Mouse (Mus musculus): ENCODE data around the gene Olfr1221. TPM values are rescaled to one million over a fixed set of nuclear protein-coding genes. Genes with fewer than 3 reads are reported as not detected.
"Not testable (repeated sequence)": the region's sequence is repeated elsewhere in the genome, so short reads cannot be mapped to it uniquely, and the experiment has no call there.

Gene Olfr1221
- not detected in 2 replicates for polyA plus RNA-seq (2015; fragmentation: Nextera tagmentation; extraction: Ambion mirVana)

- H3K9me3 ChIP-seq: no peaks in the 10 kb centered on the region
- no peak within 1 kb of the TSS for H3K4me3 ChIP-seq
- ATAC-seq (ENCODE audit: borderline replicate concordance, extremely low read depth, low FRiP score, low TSS enrichment): no peak
- no peak within 1 kb of the TSS for H3K27ac ChIP-seq
- no peaks in the 10 kb centered on the region for H3K27me3 ChIP-seq
- no peak within 1 kb of the TSS for H3K4me2 ChIP-seq
- H3K9ac ChIP-seq: no peak within 1 kb of the TSS
- no peaks in the 10 kb centered on the region for H3K4me1 ChIP-seq
- H3K36me3 ChIP-seq: no peaks in the 10 kb centered on the region
- WGBS: 79% methylated on average over 2 of the region's 2 CpGs
Measured at GRCm38 (mm10) chr2:89117183-89117582, at the start of gene Olfr1221. Gene Olfr1221, minus strand, starts transcription at chr2:89117283.

- WGBS: 84% methylated on average over 4 of the region's 4 CpGs
- ATAC-seq (ENCODE audit: borderline replicate concordance, extremely low read depth, low FRiP score, low TSS enrichment); H3K36me3 ChIP-seq: not testable (repeated sequence)
Measured at GRCm38 (mm10) chr2:89164711-89165110, 47.6 kb upstream of the Olfr1221 start.

DNA sequence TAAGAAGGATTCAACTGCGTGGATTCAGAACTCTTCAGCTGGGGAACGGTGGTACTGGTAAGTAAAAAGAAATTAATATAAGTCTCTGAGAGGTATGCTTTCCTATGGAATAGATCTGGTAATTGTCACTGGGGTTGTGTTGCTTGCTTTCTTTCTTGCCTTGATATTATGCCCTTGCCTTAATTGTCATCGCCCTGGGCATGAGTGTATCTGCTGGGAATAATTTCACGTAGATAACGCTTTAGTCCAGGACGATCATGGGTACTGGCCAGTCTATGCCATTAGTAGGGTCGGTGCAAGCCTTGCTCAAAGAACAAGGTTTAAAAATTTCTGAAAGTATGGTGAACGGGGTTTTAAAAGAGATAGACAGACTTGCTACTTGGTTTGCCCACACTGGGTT is 46.9 kb upstream of the Olfr1221 start, which contains the start of gene Olfr1224-ps1:
Gene Olfr1224-ps1 (minus strand): TSS at position 101 of the 400 bp plus-strand sequence.
- WGBS: 90% methylated on average over 8 of the region's 8 CpGs
- H3K4me3 ChIP-seq; H3K4me2 ChIP-seq; ATAC-seq (ENCODE audit: borderline replicate concordance, extremely low read depth, low FRiP score, low TSS enrichment); H3K27ac ChIP-seq; H3K9me3 ChIP-seq; H3K36me3 ChIP-seq; H3K27me3 ChIP-seq; H3K9ac ChIP-seq; H3K4me1 ChIP-seq: not testable (repeated sequence)

More at GRCm38 (mm10) chr2:89164711-89165110, 47.6 kb upstream of the Olfr1221 start:
- H3K27me3 ChIP-seq, H3K4me3 ChIP-seq, H3K27ac ChIP-seq, H3K4me2 ChIP-seq, H3K9me3 ChIP-seq, H3K4me1 ChIP-seq, H3K9ac ChIP-seq: not testable (repeated sequence)

DNA sequence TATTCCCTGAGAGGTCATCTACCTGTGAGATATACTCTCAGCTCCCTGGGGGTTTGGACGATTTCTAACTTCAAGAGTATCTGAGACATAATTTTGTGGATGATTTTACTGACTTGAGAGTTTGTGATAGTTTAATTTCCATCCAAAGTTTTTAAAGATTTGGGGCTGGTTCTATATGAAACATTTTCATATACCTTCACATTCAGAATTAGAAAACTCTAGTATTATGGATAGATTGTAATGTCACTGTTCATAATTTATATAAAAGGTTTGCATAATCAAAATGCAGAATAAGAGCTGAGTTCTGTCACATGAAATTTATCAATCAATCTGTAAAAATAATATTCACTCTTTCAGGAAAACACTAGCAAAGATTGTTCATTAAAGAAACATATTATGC is 34.4 kb upstream of the Olfr1221 start, which contains the start of gene Olfr1223:
Gene Olfr1223 (minus strand): TSS at position 101 of the 400 bp plus-strand sequence.
- Histone ChIP-seq H3K4me1 (no peaks in the 10 kb centered on the region), H3K9me3 (no peaks in the 10 kb centered on the region), H3K9ac (no peak within 1 kb of the TSS), H3K36me3 (no peaks in the 10 kb centered on the region), H3K4me2 (no peak within 1 kb of the TSS), H3K27ac (no peak within 1 kb of the TSS), H3K27me3 (no peaks in the 10 kb centered on the region), H3K4me3 (no peak within 1 kb of the TSS)
- ATAC-seq (ENCODE audit: borderline replicate concordance, extremely low read depth, low FRiP score, low TSS enrichment): no peak
- 61% methylated on average over 1 of the region's 1 CpGs for WGBS

GRCm38 (mm10) chr2:89132954-89133353 is 15.9 kb upstream of the Olfr1221 start, which contains the start of gene Olfr1222:
Gene Olfr1222, minus strand, starts transcription at chr2:89133054.
- H3K4me3 ChIP-seq: no peak within 1 kb of the TSS
- H3K9ac ChIP-seq: no peak within 1 kb of the TSS
- no peaks in the 10 kb centered on the region for H3K4me1 ChIP-seq
- no peaks in the 10 kb centered on the region for H3K36me3 ChIP-seq
- H3K27ac ChIP-seq: no peak within 1 kb of the TSS
- 35% methylated on average over 3 of the region's 3 CpGs for WGBS
- no peaks in the 10 kb centered on the region for H3K9me3 ChIP-seq
- H3K27me3 ChIP-seq: no peaks in the 10 kb centered on the region
- no peak for ATAC-seq (ENCODE audit: borderline replicate concordance, extremely low read depth, low FRiP score, low TSS enrichment)
- no peak within 1 kb of the TSS for H3K4me2 ChIP-seq

GRCm38 (mm10) chr2:89106735-89107134 is 10.3 kb downstream of the Olfr1221 start, which contains the start of gene Olfr1220:
Gene Olfr1220, minus strand, starts transcription at chr2:89106835.
- no peaks in the 10 kb centered on the region for H3K4me1 ChIP-seq
- H3K4me3 ChIP-seq: no peak within 1 kb of the TSS
- H3K27me3 ChIP-seq: no peaks in the 10 kb centered on the region
- H3K4me2 ChIP-seq: no peak within 1 kb of the TSS
- no peaks in the 10 kb centered on the region for H3K36me3 ChIP-seq
- WGBS: 63% methylated on average over 3 of the region's 3 CpGs
- no peak within 1 kb of the TSS for H3K9ac ChIP-seq
- no peaks in the 10 kb centered on the region for H3K9me3 ChIP-seq
- no peak for ATAC-seq (ENCODE audit: borderline replicate concordance, extremely low read depth, low FRiP score, low TSS enrichment)
- H3K27ac ChIP-seq: no peak within 1 kb of the TSS

DNA sequence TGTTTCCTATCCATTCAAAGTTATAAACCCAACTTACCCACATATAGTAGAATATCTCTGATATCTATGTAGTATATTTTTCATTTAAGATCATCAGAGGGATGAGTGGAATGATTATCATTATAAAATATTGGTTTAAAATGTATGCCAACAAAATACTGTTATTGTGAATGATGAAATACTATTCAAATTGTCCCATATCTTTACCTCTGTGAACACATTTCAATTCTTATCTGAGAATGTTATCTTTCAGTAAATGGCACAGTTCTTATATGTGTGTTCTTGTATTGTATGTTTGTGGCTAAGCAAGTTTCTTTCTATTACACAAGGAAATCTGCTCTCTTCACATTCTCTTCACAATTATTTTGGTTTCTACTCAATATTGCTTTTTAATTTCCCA is 11.4 kb downstream of the Olfr1221 start:
- Histone ChIP-seq H3K36me3 (no peaks in the 10 kb centered on the region), H3K4me1 (no peaks in the 10 kb centered on the region)
- no peak for ATAC-seq (ENCODE audit: borderline replicate concordance, extremely low read depth, low FRiP score, low TSS enrichment)

DNA sequence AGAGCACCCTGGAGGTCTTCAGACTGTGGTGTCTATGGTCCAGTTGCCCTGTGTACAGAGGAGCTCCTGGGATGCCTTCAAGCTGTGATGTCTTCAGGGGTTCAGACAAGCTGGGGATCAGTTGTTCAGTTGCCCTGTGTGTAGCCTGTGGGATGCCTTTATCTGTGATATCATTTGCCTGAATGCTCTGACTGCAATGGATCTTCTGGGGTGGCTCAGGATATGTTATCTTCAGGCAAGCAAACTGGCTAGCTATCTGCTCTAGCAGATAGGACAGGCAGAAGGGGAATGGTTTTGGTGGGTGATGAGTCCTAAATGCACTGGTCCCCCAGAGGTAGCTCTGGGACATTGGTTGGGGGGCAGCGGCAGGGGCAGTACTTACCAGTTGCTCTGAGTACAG is 23.2 kb downstream of the Olfr1221 start:
- 84% methylated on average over 1 of the region's 1 CpGs for WGBS
- no peaks in the 10 kb centered on the region for H3K4me1 ChIP-seq
- H3K27ac ChIP-seq: no peak overlapping the region
- no peak overlapping the region for H3K4me3 ChIP-seq
- ATAC-seq (ENCODE audit: borderline replicate concordance, extremely low read depth, low FRiP score, low TSS enrichment): no peak
- H3K9ac ChIP-seq: no peak overlapping the region
- H3K4me2 ChIP-seq: no peak overlapping the region
- H3K36me3 ChIP-seq: no peaks in the 10 kb centered on the region
- H3K9me3 ChIP-seq: no peaks in the 10 kb centered on the region
- H3K27me3 ChIP-seq: no peaks in the 10 kb centered on the region

More for the DNA sequence above, 11.4 kb downstream of the Olfr1221 start:
- Histone ChIP-seq H3K9me3 (no peaks in the 10 kb centered on the region), H3K4me3 (no peak overlapping the region), H3K27ac (no peak overlapping the region), H3K4me2 (no peak overlapping the region), H3K27me3 (no peaks in the 10 kb centered on the region), H3K9ac (no peak overlapping the region)

DNA sequence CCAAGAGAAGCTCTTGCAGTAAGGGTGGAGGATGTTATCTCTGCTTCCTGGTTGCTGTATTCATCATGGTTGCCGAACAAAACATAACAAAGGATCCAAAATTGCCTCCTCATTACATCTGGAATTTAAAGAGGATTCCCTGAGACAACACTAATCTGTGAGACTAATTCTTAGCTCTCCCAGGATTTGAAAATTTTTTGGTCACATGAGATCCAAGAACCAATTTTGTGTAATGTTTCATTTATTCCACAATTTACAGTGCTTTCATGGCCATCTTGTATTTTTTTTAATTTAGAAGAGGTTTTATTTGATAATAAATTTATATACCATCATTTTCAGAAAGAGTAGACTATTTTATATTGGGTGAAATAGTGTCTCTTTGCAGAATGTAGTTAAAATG is 33.7 kb downstream of the Olfr1221 start, which contains the start of gene Olfr1219:
Gene Olfr1219 (minus strand): TSS at position 101 of the 400 bp plus-strand sequence.
- Histone ChIP-seq H3K9ac (no peak within 1 kb of the TSS), H3K27me3 (no peaks in the 10 kb centered on the region), H3K4me3 (no peak within 1 kb of the TSS), H3K36me3 (no peaks in the 10 kb centered on the region), H3K4me1 (no peaks in the 10 kb centered on the region), H3K9me3 (no peaks in the 10 kb centered on the region), H3K4me2 (no peak within 1 kb of the TSS), H3K27ac (no peak within 1 kb of the TSS)
- WGBS: 54% methylated on average over 1 of the region's 1 CpGs
- ATAC-seq (ENCODE audit: borderline replicate concordance, extremely low read depth, low FRiP score, low TSS enrichment): no peak

GRCm38 (mm10) chr2:89081487-89081886 is 35.6 kb downstream of the Olfr1221 start:
- H3K9ac ChIP-seq: no peak overlapping the region
- H3K27me3 ChIP-seq: no peaks in the 10 kb centered on the region
- no peak overlapping the region for H3K4me3 ChIP-seq
- no peaks in the 10 kb centered on the region for H3K36me3 ChIP-seq
- H3K27ac ChIP-seq: no peak overlapping the region
- H3K4me2 ChIP-seq: no peak overlapping the region
- ATAC-seq (ENCODE audit: borderline replicate concordance, extremely low read depth, low FRiP score, low TSS enrichment): no peak
- H3K4me1 ChIP-seq: no peaks in the 10 kb centered on the region
- H3K9me3 ChIP-seq: no peaks in the 10 kb centered on the region

DNA sequence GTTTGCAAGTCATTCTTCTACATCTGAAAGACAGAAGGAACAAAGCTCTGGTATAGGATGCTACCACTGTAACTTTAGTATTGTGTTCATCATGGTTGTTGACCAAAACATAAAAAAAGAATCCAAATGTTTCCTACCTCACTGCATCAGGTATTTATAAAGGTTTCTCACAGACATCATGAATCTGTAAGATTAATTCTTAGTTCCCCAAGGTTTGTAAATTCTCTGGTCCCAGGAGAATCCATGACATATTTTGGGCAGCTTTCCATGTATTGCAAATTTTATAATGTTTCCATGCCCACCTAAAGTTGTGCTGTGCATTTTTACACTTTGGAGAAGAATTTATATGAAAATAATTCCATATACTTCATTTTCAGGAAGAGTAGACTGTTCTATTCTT is 56.0 kb downstream of the Olfr1221 start, which contains the start of gene Olfr1218:
Gene Olfr1218 (minus strand): TSS at position 101 of the 400 bp plus-strand sequence.
- Histone ChIP-seq H3K4me1 (no peaks in the 10 kb centered on the region), H3K27ac (no peak within 1 kb of the TSS), H3K36me3 (no peaks in the 10 kb centered on the region), H3K27me3 (no peaks in the 10 kb centered on the region), H3K9me3 (no peaks in the 10 kb centered on the region), H3K9ac (no peak within 1 kb of the TSS), H3K4me3 (no peak within 1 kb of the TSS), H3K4me2 (no peak within 1 kb of the TSS)
- no peak for ATAC-seq (ENCODE audit: borderline replicate concordance, extremely low read depth, low FRiP score, low TSS enrichment)
